Mouse (Mus musculus) stomach, embryonic 16.5 days (tissue): ENCODE results near the gene Phykpl. TPM values are rescaled to one million over a fixed set of nuclear protein-coding genes. Genes with fewer than 3 reads are reported as not detected.

Experiments
- ATAC-seq: fragments of 200-750 bp; cut with Nextera tagmentation; 2 replicates; pipeline ENCODE4 v1.8.0; 2017; ENCODE audit warnings: moderate number of reproducible peaks, moderate TSS enrichment; ENCODE audit not compliant: insufficient read depth, low FRiP score
- H3K27ac ChIP-seq: fragments of 300-500 bp; sonication (generic); 2 replicates; pipeline ENCODE4 v1.5.1; 2014; ENCODE audit warnings: low read length
- H3K27me3 ChIP-seq: fragments of 300-500 bp; sonication (generic); 2 replicates; pipeline ENCODE4 v1.6.1; 2014; ENCODE audit warnings: low read length, control low read depth, mixed read lengths; ENCODE audit not compliant: control insufficient read depth, insufficient read depth
- H3K36me3 ChIP-seq: fragments of 300-500 bp; sonication (generic); 2 replicates; pipeline ENCODE4 v1.6.1; 2014; ENCODE audit warnings: low read length; ENCODE audit not compliant: control insufficient read depth, insufficient read depth
- H3K4me1 ChIP-seq: fragments of 300-500 bp; sonication (generic); 2 replicates; pipeline ENCODE4 v1.6.1; 2014; ENCODE audit warnings: low read length, control low read depth, mixed read lengths; ENCODE audit not compliant: control insufficient read depth, insufficient read depth
- H3K4me2 ChIP-seq: fragments of 300-500 bp; sonication (generic); 2 replicates; pipeline ENCODE4 v1.6.1; 2014; ENCODE audit warnings: low read depth, low read length, mixed read lengths
- H3K4me3 ChIP-seq: fragments of 300-500 bp; sonication (generic); replicated peaks from 2 replicates; pipeline ENCODE4 v1.5.1; 2014; ENCODE audit warnings: mild to moderate bottlenecking, low read length
- H3K9ac ChIP-seq: fragments of 300-500 bp; sonication (generic); 2 replicates; pipeline ENCODE4 v1.6.1; 2014; ENCODE audit warnings: low read length
- H3K9me3 ChIP-seq: fragments of 300-500 bp; sonication (generic); replicated peaks from 2 replicates; pipeline ENCODE4 v1.6.1; 2016; ENCODE audit warnings: low read length, control low read depth; ENCODE audit not compliant: control insufficient read depth
- WGBS: fragments of 180-500 bp; shearing (Covaris S2); extraction: QIAGEN DNeasy Blood & Tissue Kit; methylation state at CpG from one replicate; pipeline ENCODE4 v1.1.7; 2014; 5-methylcytosine and 5-hydroxymethylcytosine counted together
- polyA plus RNA-seq: library from polyadenylated mRNA; unstranded; fragments of >200 nt; fragmentation: Nextera tagmentation; extraction: Ambion mirVana; gene quantifications from 2 replicates; pipeline ENCODE4 v1.2.1, GENCODE M21; 2015

Gene Phykpl
- polyA plus RNA-seq, 1 experiment from 2014 or later: 20.1 TPM

- peak; percentile 55; the same call in 1 of the 2 replicates for ATAC-seq
- Histone ChIP-seq H3K27ac (no peak overlapping the region), H3K4me3 (no peak overlapping the region), H3K4me2 (no peak overlapping the region), H3K27me3 (no peaks in the 10 kb centered on the region), H3K36me3 (no peaks in the 10 kb centered on the region), H3K9me3 (no peaks in the 10 kb centered on the region), H3K9ac (no peak overlapping the region), H3K4me1 (peaks cover 11% of the 10 kb centered on the region)
- 35% methylated on average over 5 of the region's 5 CpGs for WGBS
Observed at GRCm38 (mm10) chr11:51551253-51551652, 33.3 kb upstream of the Phykpl start.

- no peaks in the 10 kb centered on the region for H3K27me3 ChIP-seq
- peaks cover 11% of the 10 kb centered on the region for H3K4me1 ChIP-seq
- ATAC-seq: no peak
- H3K9ac ChIP-seq: no peak overlapping the region
- H3K4me3 ChIP-seq: no peak overlapping the region
- H3K27ac ChIP-seq: no peak overlapping the region
- H3K4me2 ChIP-seq: no peak overlapping the region
- WGBS: 53% methylated on average over 3 of the region's 3 CpGs
- no peaks in the 10 kb centered on the region for H3K36me3 ChIP-seq
- no peaks in the 10 kb centered on the region for H3K9me3 ChIP-seq
Observed at GRCm38 (mm10) chr11:51552091-51552490, 32.5 kb upstream of the Phykpl start.

- H3K9ac ChIP-seq: no peak overlapping the region
- ATAC-seq: no peak
- no peaks in the 10 kb centered on the region for H3K9me3 ChIP-seq
- H3K36me3 ChIP-seq: no peaks in the 10 kb centered on the region
- 64% methylated on average over 10 of the region's 10 CpGs for WGBS
- H3K4me3 ChIP-seq: no peak overlapping the region; the same call in 1 of the 2 replicates
- H3K4me2 ChIP-seq: 0 out of 2 replicates have a peak overlapping the region, but pooled peaks have one; percentile 14
- H3K27ac ChIP-seq: no peak overlapping the region
- no peaks in the 10 kb centered on the region for H3K27me3 ChIP-seq
- H3K4me1 ChIP-seq: peaks cover 11% of the 10 kb centered on the region
Observed at GRCm38 (mm10) chr11:51554590-51554989, 30.0 kb upstream of the Phykpl start.

GRCm38 (mm10) chr11:51555066-51555465 is 29.5 kb upstream of the Phykpl start:
- no peak overlapping the region for H3K4me2 ChIP-seq
- H3K27me3 ChIP-seq: no peaks in the 10 kb centered on the region
- no peak for ATAC-seq
- H3K4me1 ChIP-seq: peaks cover 11% of the 10 kb centered on the region
- H3K36me3 ChIP-seq: no peaks in the 10 kb centered on the region
- 44% methylated on average over 2 of the region's 2 CpGs for WGBS
- no peak overlapping the region for H3K4me3 ChIP-seq
- H3K9me3 ChIP-seq: no peaks in the 10 kb centered on the region
- no peak overlapping the region for H3K27ac ChIP-seq
- H3K9ac ChIP-seq: no peak overlapping the region

- Histone ChIP-seq H3K4me2 (no peak overlapping the region), H3K4me1 (no peaks in the 10 kb centered on the region), H3K27me3 (no peaks in the 10 kb centered on the region), H3K36me3 (no peaks in the 10 kb centered on the region), H3K9me3 (no peaks in the 10 kb centered on the region), H3K4me3 (no peak overlapping the region), H3K27ac (no peak overlapping the region), H3K9ac (no peak overlapping the region)
- 97% methylated on average over 1 of the region's 1 CpGs for WGBS
- ATAC-seq: no peak
Observed at GRCm38 (mm10) chr11:51563276-51563675, 21.3 kb upstream of the Phykpl start.

GRCm38 (mm10) chr11:51565062-51565461 is 19.5 kb upstream of the Phykpl start:
- WGBS: 38% methylated on average over 3 of the region's 3 CpGs
- H3K36me3 ChIP-seq: no peaks in the 10 kb centered on the region
- ATAC-seq: no peak
- no peaks in the 10 kb centered on the region for H3K9me3 ChIP-seq
- no peak overlapping the region for H3K9ac ChIP-seq
- H3K4me3 ChIP-seq: no peak overlapping the region
- no peaks in the 10 kb centered on the region for H3K4me1 ChIP-seq
- no peak overlapping the region for H3K4me2 ChIP-seq
- no peak overlapping the region for H3K27ac ChIP-seq
- H3K27me3 ChIP-seq: no peaks in the 10 kb centered on the region

- Histone ChIP-seq H3K4me1 (no peaks in the 10 kb centered on the region), H3K36me3 (no peaks in the 10 kb centered on the region), H3K9me3 (no peaks in the 10 kb centered on the region), H3K27ac (no peak overlapping the region), H3K27me3 (no peaks in the 10 kb centered on the region), H3K9ac (no peak overlapping the region), H3K4me3 (no peak overlapping the region), H3K4me2 (no peak overlapping the region)
- 90% methylated on average over 6 of the region's 6 CpGs for WGBS
- no peak for ATAC-seq
Observed at GRCm38 (mm10) chr11:51565951-51566350, 18.6 kb upstream of the Phykpl start.

- H3K4me1 ChIP-seq: no peaks in the 10 kb centered on the region
- no peak for ATAC-seq
- no peaks in the 10 kb centered on the region for H3K9me3 ChIP-seq
- no peak overlapping the region for H3K27ac ChIP-seq
- no peak overlapping the region for H3K9ac ChIP-seq
- H3K4me3 ChIP-seq: no peak overlapping the region
- no peaks in the 10 kb centered on the region for H3K27me3 ChIP-seq
- WGBS: 79% methylated on average over 4 of the region's 4 CpGs
- H3K36me3 ChIP-seq: no peaks in the 10 kb centered on the region
- H3K4me2 ChIP-seq: no peak overlapping the region
Observed at GRCm38 (mm10) chr11:51568801-51569200, 15.8 kb upstream of the Phykpl start.

- no peak overlapping the region for H3K9ac ChIP-seq
- no peak overlapping the region for H3K27ac ChIP-seq
- no peaks in the 10 kb centered on the region for H3K36me3 ChIP-seq
- H3K9me3 ChIP-seq: no peaks in the 10 kb centered on the region
- 79% methylated on average over 4 of the region's 4 CpGs for whole genome bisulfite sequencing
- H3K4me1 ChIP-seq: no peaks in the 10 kb centered on the region
- H3K27me3 ChIP-seq: no peaks in the 10 kb centered on the region
- H3K4me2 ChIP-seq: no peak overlapping the region
- no peak for ATAC-seq
- no peak overlapping the region for H3K4me3 ChIP-seq
Observed at GRCm38 (mm10) chr11:51576454-51576853, 8.1 kb upstream of the Phykpl start.

GRCm38 (mm10) chr11:51577587-51577986 is 7.0 kb upstream of the Phykpl start:
- no peak overlapping the region for H3K27ac ChIP-seq
- H3K4me2 ChIP-seq: no peak overlapping the region
- H3K4me3 ChIP-seq: no peak overlapping the region
- no peak for ATAC-seq
- 69% methylated on average over 7 of the region's 7 CpGs for WGBS
- H3K27me3 ChIP-seq: no peaks in the 10 kb centered on the region
- no peaks in the 10 kb centered on the region for H3K36me3 ChIP-seq
- H3K4me1 ChIP-seq: no peaks in the 10 kb centered on the region
- H3K9ac ChIP-seq: no peak overlapping the region
- no peaks in the 10 kb centered on the region for H3K9me3 ChIP-seq
